20 mouse cellular contexts compared by ENCODE assay signal in the genomic region with DNA sequence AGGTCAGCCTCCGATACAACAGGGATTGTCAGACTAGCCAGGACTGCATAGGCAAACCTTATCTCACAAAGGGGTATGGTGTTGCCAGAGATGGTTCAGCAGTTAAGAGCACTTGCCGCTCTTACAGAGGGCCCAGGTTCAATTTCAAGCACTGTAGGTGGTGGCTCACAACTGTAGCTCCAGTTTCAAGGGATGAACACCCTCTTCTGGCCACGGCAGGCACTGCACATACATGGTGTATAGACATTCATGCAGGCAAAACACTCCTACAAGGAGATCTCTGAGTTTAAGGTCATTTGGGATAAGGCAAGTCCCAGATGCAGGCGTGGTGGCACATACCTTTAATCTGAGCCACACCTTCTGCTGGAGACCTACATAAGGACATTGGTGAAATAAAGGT.
A peak's percentile ranks its signal among the peaks of the same experiment; 100 is the strongest.
DNase-seq lines count a peak whose midpoint lies in the region; ATAC-seq and TF ChIP-seq lines count a peak whose summit lies in the region.
"Had no signal": no experiment of that assay in that cellular context is flagged by ENCODE, and none has a peak within 500 bp of the region (broad histone marks: within the 10 kb centered on the region; RNA-seq: fewer than 3 reads in every experiment).

No protein-coding gene starts in this region.

- no peak overlapping the region for H3K4me2 ChIP-seq in lung, postnatal 0 days (replicated peaks; ENCODE audit: low read depth, low read length)
- no peak overlapping the region for H3K4me2 ChIP-seq in kidney, embryonic 16.5 days (replicated peaks; ENCODE audit: low read depth, low read length)
- H3K4me2 ChIP-seq: hindbrain, embryonic 12.5 days; limb, embryonic 13.5 days; midbrain, embryonic 15.5 days; neural tube, embryonic 12.5 days; stomach, embryonic 15.5 days had no signal

- no peak overlapping the region for H3K4me3 ChIP-seq in gastrocnemius, adult 2 months
- H3K4me3 ChIP-seq in lung, postnatal 0 days (ENCODE audit: low read depth, low read length): no peak overlapping the region
- no peak overlapping the region for H3K4me3 ChIP-seq in kidney, embryonic 16.5 days (ENCODE audit: low read length)
- H3K4me3 ChIP-seq: embryonic facial prominence, embryonic 10.5 days; forebrain, embryonic 10.5 days; hindbrain, embryonic 12.5 days; limb, embryonic 13.5 days; midbrain, embryonic 15.5 days; neural tube, embryonic 12.5 days; stomach, embryonic 15.5 days had no signal

- no peak for TF ChIP-seq EP300 in lung, postnatal 0 days (IDR thresholded peaks at IDR 0.05)

- H3K36me3 ChIP-seq in lung, postnatal 0 days (ENCODE audit: insufficient read depth, low read length): no peaks in the 10 kb centered on the region
- peaks cover 2% of the 10 kb centered on the region; the same call in 1 of the 2 replicates for H3K36me3 ChIP-seq in kidney, embryonic 16.5 days (ENCODE audit: insufficient read depth, low read length)
- H3K36me3 ChIP-seq: hindbrain, embryonic 12.5 days; limb, embryonic 13.5 days; midbrain, embryonic 15.5 days; neural tube, embryonic 12.5 days; stomach, embryonic 15.5 days had no signal

- no peak overlapping the region for H3K27ac ChIP-seq in gastrocnemius, adult 2 months
- H3K27ac ChIP-seq in lung, postnatal 0 days (ENCODE audit: low read length): no peak overlapping the region
- H3K27ac ChIP-seq in kidney, embryonic 16.5 days (ENCODE audit: low read length): no peak overlapping the region
- H3K27ac ChIP-seq: embryonic facial prominence, embryonic 10.5 days; forebrain, embryonic 10.5 days; hindbrain, embryonic 12.5 days; limb, embryonic 13.5 days; midbrain, embryonic 15.5 days; neural tube, embryonic 12.5 days; stomach, embryonic 15.5 days had no signal

- WGBS in lung, postnatal 0 days: 85% methylated on average over 4 of the region's 4 CpGs
- WGBS in kidney, embryonic 16.5 days: 92% methylated on average over 4 of the region's 4 CpGs

- TF ChIP-seq CTCF in gastrocnemius, adult 2 months (IDR thresholded peaks at IDR 0.05): peak; percentile 10; the same call in 1 of the 2 replicates
- TF ChIP-seq CTCF in lung, postnatal 0 days (IDR thresholded peaks at IDR 0.05): peak; percentile 29

- no peak for ATAC-seq in lung, postnatal 0 days
- ATAC-seq in megakaryocyte-erythroid progenitor cell, adult 5-6 weeks (replicated peaks; ENCODE audit: low FRiP score, low TSS enrichment, poor library complexity, severe bottlenecking): peak; percentile 66; the same call in 1 of the 2 replicates
- ATAC-seq in kidney, embryonic 16.5 days (ENCODE audit: low FRiP score, low TSS enrichment): no peak
- ATAC-seq: activated CD4-positive, CD25-positive, alpha-beta regulatory T cell, adult 4 months; midbrain, embryonic 15.5 days had no signal

- H3K27me3 ChIP-seq in lung, postnatal 0 days (replicated peaks; ENCODE audit: insufficient read depth, low read length): no peaks in the 10 kb centered on the region
- H3K27me3 ChIP-seq in kidney, embryonic 16.5 days (ENCODE audit: insufficient read depth, low read length): no peaks in the 10 kb centered on the region
- H3K27me3 ChIP-seq: hindbrain, embryonic 12.5 days; limb, embryonic 13.5 days; midbrain, embryonic 15.5 days; neural tube, embryonic 12.5 days; stomach, embryonic 15.5 days had no signal

- DNase-seq in gastrocnemius, adult 2 months: no peak
- no peak for DNase-seq in gastrocnemius, adult 8-10 months (ENCODE audit: low spot score in 2 of 2)
- DNase-seq in lung, postnatal 0 days (ENCODE audit: low spot score): no peak
- no peak for DNase-seq in lung, postnatal 25 days (ENCODE audit: low spot score)
- peak; percentile 16 for DNase-seq in NIH3T3 (ENCODE audit: low read depth)
- no peak for DNase-seq in right cerebral cortex, adult 18-20 months
- DNase-seq: cerebellum, adult 18-20 months; gastrocnemius, postnatal 10 days; kidney, postnatal 14 days; lung, postnatal 10 days had no signal

- intact Hi-C loops in gastrocnemius, adult 2 months (cut with DNase I): no loop called here

- H3K9me3 ChIP-seq in lung, postnatal 0 days (ENCODE audit: low read length): no peaks in the 10 kb centered on the region
- H3K9me3 ChIP-seq in kidney, embryonic 16.5 days (ENCODE audit: low read length): no peaks in the 10 kb centered on the region
- H3K9me3 ChIP-seq: embryonic facial prominence, embryonic 10.5 days; forebrain, embryonic 10.5 days; hindbrain, embryonic 12.5 days; limb, embryonic 13.5 days; midbrain, embryonic 15.5 days; neural tube, embryonic 12.5 days; stomach, embryonic 15.5 days had no signal

- H3K4me1 ChIP-seq in lung, postnatal 0 days (ENCODE audit: insufficient read depth, low read depth, low read length): no peaks in the 10 kb centered on the region
- H3K4me1 ChIP-seq in kidney, embryonic 16.5 days (ENCODE audit: insufficient read depth, low read length): no peaks in the 10 kb centered on the region; the same call in 1 of the 2 replicates
- H3K4me1 ChIP-seq: hindbrain, embryonic 12.5 days; midbrain, embryonic 15.5 days; neural tube, embryonic 12.5 days; stomach, embryonic 15.5 days had no signal

- no peak overlapping the region for H3K9ac ChIP-seq in lung, postnatal 0 days (replicated peaks; ENCODE audit: low read depth)
- no peak overlapping the region for H3K9ac ChIP-seq in kidney, embryonic 16.5 days (replicated peaks; ENCODE audit: low read length)
- H3K9ac ChIP-seq: hindbrain, embryonic 12.5 days; limb, embryonic 13.5 days; midbrain, embryonic 15.5 days; neural tube, embryonic 12.5 days; stomach, embryonic 15.5 days had no signal
